Mouse (Mus musculus): ENCODE data around the gene Gm13275. TPM values are rescaled to one million over a fixed set of nuclear protein-coding genes. Genes with fewer than 3 reads are reported as not detected.
"Not testable (repeated sequence)": the region's sequence is repeated elsewhere in the genome, so short reads cannot be mapped to it uniquely, and the experiment has no call there.

Gene Gm13275
- not detected in 2 replicates for polyA plus RNA-seq (2016; fragmentation: Nextera tagmentation; extraction: Ambion mirVana)

GRCm38 (mm10) chr4:88793936-88794675 is at the start of gene Gm13275:
TSS of gene Gm13275 (plus strand) at chr4:88794487.
- not testable (repeated sequence) for ATAC-seq; H3K4me2 ChIP-seq; H3K27ac ChIP-seq; H3K9me3 ChIP-seq (replicated peaks); H3K9ac ChIP-seq; H3K4me3 ChIP-seq; H3K4me1 ChIP-seq; H3K27me3 ChIP-seq (replicated peaks); H3K36me3 ChIP-seq
- WGBS (ENCODE audit: insufficient replicate concordance) = 0% methylated on average over 21 of the region's 52 CpGs

GRCm38 (mm10) chr4:88749926-88750325 is 44.4 kb upstream of the Gm13275 start:
- H3K27ac ChIP-seq = no peak overlapping the region
- H3K36me3 ChIP-seq = no peaks in the 10 kb centered on the region
- no peaks in the 10 kb centered on the region for H3K9me3 ChIP-seq (replicated peaks)
- H3K27me3 ChIP-seq (replicated peaks) = no peaks in the 10 kb centered on the region
- ATAC-seq = no peak
- WGBS (ENCODE audit: insufficient replicate concordance) = 57% methylated on average over 6 of the region's 6 CpGs
- no peak overlapping the region for H3K4me3 ChIP-seq
- no peak overlapping the region for H3K4me2 ChIP-seq
- H3K4me1 ChIP-seq = no peaks in the 10 kb centered on the region
- no peak overlapping the region for H3K9ac ChIP-seq

- H3K4me2 ChIP-seq; H3K4me1 ChIP-seq; H3K9ac ChIP-seq; H3K4me3 ChIP-seq; H3K9me3 ChIP-seq (replicated peaks); H3K27me3 ChIP-seq (replicated peaks); H3K36me3 ChIP-seq; ATAC-seq; H3K27ac ChIP-seq: not testable (repeated sequence)
- 66% methylated on average over 15 of the region's 15 CpGs for WGBS (ENCODE audit: insufficient replicate concordance)
These were observed 39.4 kb upstream of the Gm13275 start, which contains the start of gene Gm13271 for GRCm38 (mm10) chr4:88754818-88755340. TSS of gene Gm13271 (plus strand) at chr4:88754868.

GRCm38 (mm10) chr4:88756581-88757513 is 37.4 kb upstream of the Gm13275 start:
- Histone ChIP-seq H3K9ac (peak overlapping the region; percentile 70), H3K4me3 (peak overlapping the region; percentile 69), H3K27ac (peak overlapping the region; percentile 85), H3K4me2 (peak overlapping the region; percentile 85)
- H3K4me1 ChIP-seq; H3K9me3 ChIP-seq (replicated peaks); H3K27me3 ChIP-seq (replicated peaks); H3K36me3 ChIP-seq; ATAC-seq: not testable (repeated sequence)
- WGBS (ENCODE audit: insufficient replicate concordance) = 11% methylated on average over 29 of the region's 31 CpGs

- Histone ChIP-seq H3K4me3 (peak overlapping the region; percentile 69), H3K9ac (peak overlapping the region; percentile 70), H3K27ac (peak overlapping the region; percentile 85), H3K4me1 (peaks cover 12% of the 10 kb centered on the region), H3K4me2 (peak overlapping the region; percentile 85)
- not testable (repeated sequence) for H3K36me3 ChIP-seq; H3K27me3 ChIP-seq (replicated peaks); H3K9me3 ChIP-seq (replicated peaks)
- ATAC-seq = peak; percentile 100
- 3% methylated on average over 21 of the region's 21 CpGs for WGBS (ENCODE audit: insufficient replicate concordance)
These were observed 36.7 kb upstream of the Gm13275 start for GRCm38 (mm10) chr4:88757628-88758031.

GRCm38 (mm10) chr4:88758751-88759150 is 35.5 kb upstream of the Gm13275 start:
- not testable (repeated sequence) for ATAC-seq; H3K4me3 ChIP-seq; H3K27ac ChIP-seq; H3K27me3 ChIP-seq (replicated peaks); H3K9me3 ChIP-seq (replicated peaks); H3K9ac ChIP-seq; H3K4me2 ChIP-seq; H3K36me3 ChIP-seq
- peaks cover 13% of the 10 kb centered on the region for H3K4me1 ChIP-seq
- WGBS (ENCODE audit: insufficient replicate concordance) = 79% methylated on average over 9 of the region's 9 CpGs

GRCm38 (mm10) chr4:88759610-88760268 is 34.5 kb upstream of the Gm13275 start, which contains the start of gene Gm13283:
TSS of gene Gm13283 (plus strand) at chr4:88760119.
- not testable (repeated sequence) for H3K9ac ChIP-seq; ATAC-seq; H3K27me3 ChIP-seq (replicated peaks); H3K9me3 ChIP-seq (replicated peaks); H3K36me3 ChIP-seq
- Histone ChIP-seq H3K4me3 (peak within 1 kb of the TSS; percentile 44), H3K27ac (0 out of 2 replicates have a peak within 1 kb of the TSS, but pooled peaks have one; percentile 58), H3K4me1 (peaks cover 13% of the 10 kb centered on the region), H3K4me2 (peak within 1 kb of the TSS; percentile 64)
- 15% methylated on average over 9 of the region's 14 CpGs for WGBS (ENCODE audit: insufficient replicate concordance)

- H3K9ac ChIP-seq; H3K9me3 ChIP-seq (replicated peaks); H3K36me3 ChIP-seq; ATAC-seq; H3K27me3 ChIP-seq (replicated peaks): not testable (repeated sequence)
- under 1% methylated on average over 27 of the region's 28 CpGs for WGBS (ENCODE audit: insufficient replicate concordance)
- peaks cover 13% of the 10 kb centered on the region for H3K4me1 ChIP-seq
- H3K27ac ChIP-seq = 0 out of 2 replicates have a peak overlapping the region, but pooled peaks have one; percentile 58
- H3K4me2 ChIP-seq = peak overlapping the region; percentile 64
- peak overlapping the region; percentile 44 for H3K4me3 ChIP-seq
These were observed 33.9 kb upstream of the Gm13275 start for GRCm38 (mm10) chr4:88760431-88760830.

GRCm38 (mm10) chr4:88761776-88762175 is 32.5 kb upstream of the Gm13275 start:
- not testable (repeated sequence) for ATAC-seq

GRCm38 (mm10) chr4:88762341-88762740 is 31.9 kb upstream of the Gm13275 start:
- H3K27me3 ChIP-seq (replicated peaks); H3K4me1 ChIP-seq; H3K27ac ChIP-seq; H3K4me3 ChIP-seq; ATAC-seq; H3K9me3 ChIP-seq (replicated peaks); H3K9ac ChIP-seq; H3K36me3 ChIP-seq: not testable (repeated sequence)
- peak overlapping the region; percentile 57 for H3K4me2 ChIP-seq
- WGBS (ENCODE audit: insufficient replicate concordance) = 30% methylated on average over 9 of the region's 9 CpGs

More at GRCm38 (mm10) chr4:88761776-88762175, 32.5 kb upstream of the Gm13275 start:
- H3K27me3 ChIP-seq (replicated peaks); H3K9ac ChIP-seq; H3K4me3 ChIP-seq; H3K4me1 ChIP-seq; H3K9me3 ChIP-seq (replicated peaks); H3K27ac ChIP-seq; H3K4me2 ChIP-seq; H3K36me3 ChIP-seq: not testable (repeated sequence)
- 62% methylated on average over 6 of the region's 8 CpGs for WGBS (ENCODE audit: insufficient replicate concordance)

GRCm38 (mm10) chr4:88763384-88764018 is 30.8 kb upstream of the Gm13275 start:
- H3K36me3 ChIP-seq; H3K9me3 ChIP-seq (replicated peaks); H3K27me3 ChIP-seq (replicated peaks); H3K27ac ChIP-seq; ATAC-seq; H3K4me1 ChIP-seq; H3K9ac ChIP-seq: not testable (repeated sequence)
- Histone ChIP-seq H3K4me2 (peak overlapping the region; percentile 67), H3K4me3 (peak overlapping the region; percentile 44)
- 5% methylated on average over 29 of the region's 42 CpGs for WGBS (ENCODE audit: insufficient replicate concordance)

All from liver, embryonic 12.5 days (tissue).